Mouse (Mus musculus): ENCODE measurements at regions not wholly inside any gene's neighbourhood (a gene's known extent, or its start where the extent isn't known, plus 50 kb on each side); places are given as distances from the start of the nearest gene placed in this dataset.
A peak's percentile ranks its signal among the peaks of the same experiment; 100 is the strongest.

DNA sequence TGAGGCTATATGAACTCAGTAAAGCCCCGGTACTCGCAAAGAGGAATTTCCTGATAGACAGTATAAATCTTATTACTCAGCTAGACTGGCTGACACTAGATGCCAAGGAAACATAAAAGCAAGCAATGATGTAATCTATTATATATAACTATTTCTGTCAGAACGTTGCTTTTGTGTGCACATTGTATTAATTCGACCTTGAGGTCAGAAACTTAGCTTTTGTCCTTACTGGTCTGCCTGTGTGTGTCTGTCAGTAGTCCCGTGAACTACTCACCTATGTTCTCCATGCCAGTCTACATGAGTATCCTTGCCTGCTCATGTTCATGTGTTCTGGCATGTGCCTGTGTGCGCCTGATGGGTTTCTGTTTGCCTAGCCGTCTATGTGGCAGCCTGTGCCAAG is 70.5 kb downstream of the Tmx1 start:
- DNase-seq (ENCODE audit: extremely low spot score in 1 of 2, low spot score in 1 of 2) = no peak

DNA sequence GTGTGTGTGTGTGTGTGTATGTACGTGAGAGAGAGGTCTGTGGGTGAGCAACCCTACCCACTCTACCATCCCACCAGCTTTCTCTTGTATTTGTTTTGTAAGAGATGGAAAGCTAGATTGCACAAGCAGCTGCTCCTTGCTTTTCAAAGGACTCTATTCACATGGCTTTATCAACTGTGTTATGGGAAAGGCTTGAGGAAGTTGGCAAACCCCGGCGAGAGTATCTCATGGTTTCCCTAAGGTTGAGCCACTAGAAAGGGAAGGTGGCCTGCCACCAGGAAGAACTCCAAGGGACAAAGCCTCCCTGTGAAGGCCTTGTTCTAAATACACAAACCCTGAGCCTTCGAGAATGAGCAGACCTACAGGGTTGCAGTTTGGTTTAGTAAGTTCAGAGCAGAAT is 71.8 kb downstream of the Tmx1 start:
- no peak for DNase-seq (ENCODE audit: extremely low spot score in 1 of 2, low spot score in 1 of 2)

DNA sequence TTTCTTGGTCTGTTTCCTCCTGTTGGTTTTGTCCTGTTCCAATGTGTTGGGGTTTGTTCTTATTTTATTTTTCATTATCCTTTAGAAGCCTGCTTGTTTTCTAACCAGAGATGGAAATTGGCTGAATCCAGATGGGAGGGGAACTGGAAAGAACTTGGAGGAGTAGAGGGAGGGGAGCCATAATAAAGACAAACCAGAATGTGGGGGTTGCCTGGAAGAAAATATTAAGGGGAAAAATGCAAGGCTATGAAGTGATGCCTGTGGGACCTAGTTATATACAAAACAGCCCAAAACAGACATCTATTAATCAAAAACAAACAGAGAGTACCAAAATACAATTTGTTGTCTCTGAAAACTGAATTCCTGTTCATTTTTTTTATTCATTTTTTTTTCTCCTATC is 78.8 kb downstream of the Tmx1 start:
- DNase-seq (ENCODE audit: extremely low spot score in 1 of 2, low spot score in 1 of 2) = no peak

DNA sequence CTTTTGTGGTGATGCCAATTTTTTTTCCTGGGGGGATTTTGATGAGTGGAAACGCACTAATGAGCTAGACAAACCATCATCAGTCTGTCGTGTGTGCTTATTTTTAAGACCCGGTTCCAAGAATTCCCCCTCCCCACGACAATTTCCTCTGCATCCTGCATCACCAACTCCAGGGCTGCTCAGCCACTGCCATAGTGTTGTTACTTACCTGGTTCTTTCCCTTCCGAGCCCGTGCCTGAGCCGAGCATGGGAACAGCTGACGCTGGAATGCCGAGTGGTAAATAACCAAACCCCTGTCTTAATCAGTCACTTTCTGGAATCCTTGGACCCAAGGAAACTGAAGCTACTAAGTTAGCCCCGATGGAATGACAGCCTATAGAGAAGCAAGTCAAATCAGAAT is 79.3 kb downstream of the Tmx1 start:
- no peak for DNase-seq (ENCODE audit: extremely low spot score in 1 of 2, low spot score in 1 of 2)

DNA sequence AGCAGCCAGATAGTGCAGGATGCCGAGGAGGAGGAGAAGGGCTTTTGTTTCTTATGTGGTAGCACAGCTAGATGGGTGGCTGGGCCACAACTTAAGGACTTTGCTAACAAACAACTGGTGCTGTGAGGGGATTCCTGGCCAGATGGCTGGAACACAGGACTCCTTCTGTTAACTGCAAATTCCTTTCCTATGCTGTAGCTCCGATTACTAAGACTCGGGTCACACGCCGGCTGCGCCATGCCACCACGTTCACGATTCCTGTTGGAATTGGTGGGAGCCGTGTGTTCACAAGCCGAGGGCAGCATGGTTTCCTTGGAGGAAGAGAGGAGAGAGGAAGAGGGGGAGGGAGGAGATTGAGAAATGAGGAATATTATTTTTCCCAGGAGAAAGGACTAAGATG is 79.9 kb downstream of the Tmx1 start:
- DNase-seq (ENCODE audit: extremely low spot score in 1 of 2, low spot score in 1 of 2) = no peak

DNA sequence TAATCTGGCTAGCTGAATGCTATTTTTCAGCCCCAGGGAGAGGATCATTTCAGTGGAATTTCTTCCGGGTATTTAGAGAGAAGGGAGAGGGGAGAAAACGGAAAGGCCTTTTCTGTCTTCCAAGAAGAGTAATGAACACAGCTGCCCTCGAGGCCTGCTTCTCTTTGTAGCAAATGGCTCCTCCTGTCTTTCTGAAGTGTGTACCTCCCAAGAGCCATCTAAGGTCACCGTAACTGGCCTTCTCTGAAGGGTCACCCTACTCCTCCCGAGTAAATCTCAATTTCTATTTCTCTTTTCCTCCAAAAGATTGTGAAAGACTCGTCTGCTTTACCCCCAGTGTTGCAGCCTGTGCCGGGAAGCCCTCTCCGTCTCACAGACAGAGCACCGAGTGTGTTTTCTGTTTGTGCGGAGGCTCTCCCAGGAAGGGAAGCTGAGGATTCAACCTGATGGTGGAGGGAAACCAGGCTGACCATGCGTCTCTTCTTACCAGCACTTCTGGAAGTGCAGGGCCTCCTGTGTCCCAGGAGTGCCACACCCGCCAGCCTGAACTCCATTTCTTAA is 80.6 kb downstream of the Tmx1 start:
- DNase-seq (ENCODE audit: extremely low spot score in 1 of 2, low spot score in 1 of 2) = no peak

DNA sequence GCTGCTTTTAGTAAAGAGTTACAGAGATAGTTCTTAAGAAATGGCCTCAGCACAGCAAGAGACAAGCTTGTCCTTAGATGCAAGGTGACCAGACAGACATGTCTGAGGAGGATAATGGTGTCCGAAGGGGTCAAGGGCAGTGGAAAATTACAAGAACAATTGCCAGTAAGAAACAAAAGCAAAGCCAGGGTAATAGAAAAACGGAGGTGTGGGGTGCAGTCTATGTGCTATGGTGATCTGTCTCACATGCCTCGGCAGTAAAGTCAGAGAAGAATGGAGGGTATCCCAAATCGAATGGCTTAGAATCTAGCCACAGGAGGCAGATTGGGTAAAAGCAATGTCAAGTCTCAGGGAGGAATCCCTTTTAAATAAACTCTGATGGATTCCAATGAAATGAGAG is 86.2 kb downstream of the Tmx1 start:
- no peak for DNase-seq (ENCODE audit: extremely low spot score in 1 of 2, low spot score in 1 of 2)

DNA sequence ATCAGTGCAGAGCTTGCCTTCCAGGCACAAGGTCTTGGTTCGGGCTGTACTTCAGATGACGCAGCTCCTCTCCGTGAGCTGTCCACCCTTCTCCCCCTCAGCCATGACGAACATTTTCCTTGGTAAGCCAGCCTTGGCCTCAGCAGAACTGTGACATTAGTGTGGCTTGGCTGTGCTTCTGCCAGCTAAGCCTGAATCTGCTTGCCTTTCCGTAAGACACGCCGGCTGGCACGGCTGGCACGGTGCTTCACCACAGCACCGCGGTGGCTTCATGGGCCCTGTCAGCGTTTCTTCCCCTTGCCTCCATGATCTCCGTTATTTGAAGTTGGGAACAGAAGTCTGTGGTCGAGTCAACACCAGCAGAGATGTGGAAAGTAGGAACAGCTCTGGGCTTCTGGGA is 87.0 kb downstream of the Tmx1 start:
- no peak for DNase-seq (ENCODE audit: extremely low spot score in 1 of 2, low spot score in 1 of 2)

DNA sequence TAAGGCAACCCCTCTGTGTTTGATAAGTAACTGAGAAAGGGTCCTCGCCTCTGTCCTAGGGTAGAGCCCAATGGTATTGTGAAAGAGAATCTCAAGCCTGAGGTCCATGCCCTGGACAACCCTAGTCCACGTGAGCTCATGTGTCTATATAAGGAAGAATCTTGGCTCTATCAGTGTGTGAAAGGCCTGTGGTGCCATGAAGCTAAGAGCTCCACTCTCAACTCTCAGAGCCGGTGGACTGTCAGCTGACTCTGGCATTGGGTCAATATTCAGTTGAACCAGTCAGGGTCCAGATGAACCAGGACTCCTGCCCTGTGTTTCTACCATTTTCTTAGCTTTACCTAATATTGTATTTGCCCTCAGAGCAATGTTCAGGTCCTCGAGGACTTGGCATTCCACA is 88.5 kb downstream of the Tmx1 start:
- no peak for DNase-seq (ENCODE audit: extremely low spot score in 1 of 2, low spot score in 1 of 2)

DNA sequence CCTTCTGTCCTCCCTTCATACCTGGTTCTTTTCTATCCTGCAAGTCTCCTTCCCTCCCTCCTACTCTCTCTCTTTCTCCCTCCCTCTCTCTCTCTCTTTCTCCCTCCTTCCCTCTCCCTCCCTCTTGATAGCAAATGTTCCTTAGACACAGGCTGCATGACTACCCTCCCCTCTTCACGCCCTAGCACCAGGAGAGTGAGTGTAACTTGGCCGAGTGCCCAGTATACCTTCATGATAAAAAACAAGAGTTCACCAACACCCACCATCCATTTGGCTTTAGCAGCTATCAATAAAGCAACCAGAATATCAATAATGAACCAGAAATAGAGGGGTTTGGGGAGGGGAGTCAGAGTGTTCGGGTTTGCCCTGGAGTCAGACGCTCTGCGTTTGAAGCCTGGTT is 90.4 kb downstream of the Tmx1 start:
- no peak for DNase-seq (ENCODE audit: extremely low spot score in 1 of 2, low spot score in 1 of 2)

DNA sequence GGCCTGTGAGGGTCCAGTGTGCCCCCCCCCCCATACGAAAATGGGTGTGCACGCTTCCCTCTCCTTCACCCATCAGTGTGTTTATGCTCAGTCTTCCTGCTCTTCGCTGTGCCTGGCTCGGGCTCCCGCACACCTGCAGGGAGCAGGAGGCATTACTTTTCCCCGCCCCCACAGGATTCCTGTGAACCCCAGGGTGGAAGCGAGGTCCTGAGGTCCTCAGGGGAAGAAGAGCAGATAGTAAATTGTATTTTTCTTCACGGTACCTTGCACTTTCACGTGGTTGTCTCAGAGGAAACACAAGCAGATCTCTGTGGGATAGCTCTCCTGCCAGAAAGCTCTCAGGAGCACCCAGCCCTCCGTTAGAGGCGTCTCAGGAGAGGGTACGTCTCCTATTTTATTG is 91.4 kb downstream of the Tmx1 start:
- DNase-seq (ENCODE audit: extremely low spot score in 1 of 2, low spot score in 1 of 2) = no peak

DNA sequence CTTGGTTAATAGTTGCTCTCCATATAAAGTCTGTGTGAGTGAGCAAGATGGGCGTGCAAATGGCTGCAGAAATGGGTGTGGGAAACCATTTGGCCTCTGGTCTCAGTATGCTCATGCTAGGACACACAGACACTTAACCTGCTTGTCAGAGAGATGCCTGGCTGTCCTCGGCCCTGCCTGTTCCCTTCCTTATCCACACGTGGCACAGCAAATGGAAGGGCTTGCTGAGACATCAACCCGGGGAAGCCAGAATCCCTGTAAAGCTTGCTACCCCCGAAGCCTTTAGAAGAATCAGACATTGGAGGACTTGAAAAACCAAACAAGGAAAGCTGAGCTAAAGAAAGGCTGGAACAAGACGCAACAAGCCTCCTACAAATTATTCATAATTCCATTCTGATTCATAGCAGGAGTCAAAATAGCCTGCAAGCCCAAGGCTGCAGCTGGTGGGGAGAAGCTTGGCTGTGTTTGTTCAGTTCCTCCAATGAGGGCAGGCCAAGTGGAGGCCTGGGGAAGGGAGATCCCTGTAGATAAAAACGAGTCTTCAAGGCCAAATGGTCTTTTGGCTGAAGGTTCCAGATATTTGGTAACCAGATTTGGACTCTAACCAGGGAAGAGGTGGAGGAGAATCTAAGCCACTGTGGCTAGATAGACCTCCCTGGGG is 92.1 kb downstream of the Tmx1 start:
- peak; percentile 13 to 65 for DNase-seq (ENCODE audit: extremely low spot score in 1 of 2, low spot score in 1 of 2)

DNA sequence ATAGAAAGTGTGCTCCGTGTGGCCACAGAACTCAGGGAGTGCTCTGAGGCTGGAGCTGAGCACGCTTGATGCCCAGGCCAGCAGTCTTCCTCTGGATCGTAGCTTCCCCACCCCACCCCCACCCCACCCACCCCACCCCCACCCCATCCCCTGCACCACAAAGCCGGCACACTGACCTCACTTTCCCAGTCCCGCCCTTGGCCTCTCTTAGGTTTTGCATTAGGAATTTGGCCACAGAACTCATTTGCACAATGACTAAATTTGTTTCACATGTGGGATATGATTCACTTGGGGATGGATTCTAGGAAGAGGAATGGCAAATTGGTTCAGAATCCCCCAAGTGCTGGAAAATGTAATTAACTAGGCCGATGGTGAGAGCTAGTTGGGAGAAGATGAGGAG is 94.3 kb downstream of the Tmx1 start:
- no peak for DNase-seq (ENCODE audit: extremely low spot score in 1 of 2, low spot score in 1 of 2)

DNA sequence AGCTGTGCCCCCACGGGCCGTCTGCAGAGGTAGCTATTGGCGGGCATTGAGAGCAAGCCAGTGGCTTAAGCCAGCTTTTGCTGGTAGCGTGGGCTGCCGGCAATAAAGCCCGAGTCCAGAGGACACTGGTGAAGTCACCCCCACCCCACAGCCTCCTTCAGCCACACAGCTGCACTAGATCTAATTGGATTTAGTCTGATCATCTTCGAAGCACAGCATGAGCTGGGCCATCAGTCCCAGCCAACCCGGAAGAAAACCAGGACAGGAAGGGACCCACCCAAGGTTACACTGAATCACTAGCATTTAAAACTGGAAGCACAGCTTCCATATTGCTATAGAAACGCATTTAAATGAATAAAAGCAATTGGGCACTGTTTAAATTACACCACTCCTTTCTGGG is 96.4 kb downstream of the Tmx1 start:
- no peak for DNase-seq (ENCODE audit: extremely low spot score in 1 of 2, low spot score in 1 of 2)

DNA sequence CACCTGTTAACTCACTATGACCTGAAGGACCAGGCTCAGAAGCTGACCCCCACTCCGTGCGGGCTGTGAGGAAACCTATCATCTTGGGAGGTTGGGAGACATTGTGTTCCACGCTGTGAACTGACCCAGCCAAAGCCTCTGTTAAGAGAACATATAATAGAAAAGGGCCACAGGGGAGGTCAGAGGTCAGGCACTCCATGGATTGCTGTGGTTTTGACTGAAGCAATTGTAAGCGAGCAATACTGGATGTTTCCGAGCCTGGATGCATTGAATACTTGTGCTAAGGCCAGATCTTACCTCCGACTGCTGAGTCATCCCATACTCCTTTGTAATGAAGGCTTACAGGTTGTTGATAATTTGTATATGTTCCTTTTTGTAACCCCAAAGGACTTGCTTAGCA is 101.0 kb downstream of the Tmx1 start:
- DNase-seq (ENCODE audit: extremely low spot score in 1 of 2, low spot score in 1 of 2) = no peak

DNA sequence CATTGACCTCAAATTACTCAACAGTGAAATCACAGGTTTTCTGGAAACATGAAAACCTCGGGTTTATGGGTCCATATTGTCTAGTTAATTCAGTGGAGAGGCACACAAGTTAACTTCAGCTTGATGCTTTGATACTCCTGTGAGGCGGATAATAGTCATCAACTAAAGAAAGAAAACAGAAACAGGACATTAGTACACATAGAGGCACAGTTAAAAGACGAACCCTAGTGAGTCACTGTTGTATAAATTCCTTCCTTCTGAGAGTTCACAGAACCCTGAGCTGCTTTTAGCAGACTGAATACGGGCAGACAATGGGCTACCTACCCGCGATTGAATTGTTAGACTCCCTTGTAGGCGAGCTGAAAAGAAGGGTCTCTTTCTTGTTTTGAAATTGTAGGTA is 101.7 kb downstream of the Tmx1 start:
- DNase-seq (ENCODE audit: extremely low spot score in 1 of 2, low spot score in 1 of 2) = no peak

DNA sequence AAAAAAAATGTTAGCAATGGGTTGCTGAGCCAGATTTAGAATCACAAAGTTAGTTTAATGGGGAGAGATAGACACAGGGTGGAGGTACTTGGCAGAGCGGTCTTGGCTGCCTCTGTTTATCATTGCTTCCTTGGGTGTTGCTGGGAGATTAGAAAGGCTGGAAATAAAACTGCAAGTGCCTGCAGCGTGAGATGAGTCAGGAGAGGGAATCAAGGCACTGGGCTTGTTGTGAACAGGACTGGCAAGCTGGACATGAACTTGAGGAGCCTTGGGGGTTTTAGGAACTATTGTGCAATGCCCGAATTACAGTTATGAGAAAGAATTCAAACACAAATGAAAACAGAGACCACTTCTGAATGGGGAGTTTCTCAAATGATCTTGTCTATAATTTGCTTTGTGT is 102.8 kb downstream of the Tmx1 start:
- no peak for DNase-seq (ENCODE audit: extremely low spot score in 1 of 2, low spot score in 1 of 2)

DNA sequence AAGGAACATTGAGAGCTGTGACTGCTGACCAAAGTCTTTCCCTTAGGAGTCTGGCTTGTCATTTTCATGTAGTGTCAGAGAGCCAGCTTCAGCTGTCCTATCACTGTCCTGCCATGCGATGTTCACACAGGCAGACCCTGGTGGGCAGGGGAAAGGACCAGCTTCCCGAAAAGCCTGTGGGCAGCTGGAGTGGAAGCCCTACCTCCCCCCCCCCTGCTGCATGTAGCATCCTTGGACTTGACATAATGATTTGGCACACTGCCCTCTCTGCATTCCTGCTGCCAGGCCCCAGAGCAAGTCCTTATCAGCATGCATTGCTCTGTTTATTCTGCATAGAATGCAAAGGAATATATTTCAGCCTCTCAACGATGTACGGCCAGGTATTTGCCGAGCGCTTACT is 103.9 kb downstream of the Tmx1 start:
- no peak for DNase-seq (ENCODE audit: extremely low spot score in 1 of 2, low spot score in 1 of 2)

DNA sequence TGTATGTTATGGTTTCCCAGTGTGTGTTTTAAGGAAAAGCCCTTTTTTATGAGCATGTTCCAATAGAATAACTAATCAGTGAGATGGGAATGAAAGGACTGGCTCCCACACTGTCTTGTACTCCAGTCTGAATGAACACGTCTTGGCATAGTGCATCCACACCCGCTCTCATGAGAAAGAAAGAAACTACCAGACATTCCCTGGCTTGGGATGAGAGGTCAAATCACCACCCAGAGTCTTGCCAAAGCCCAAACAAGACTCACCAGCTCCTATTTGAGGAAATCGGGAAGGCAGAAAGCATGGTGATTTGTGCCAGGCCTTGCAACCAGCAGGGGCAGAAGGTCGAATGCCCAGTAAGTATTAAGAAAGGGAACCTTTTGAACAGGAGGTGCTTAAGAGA is 110.6 kb downstream of the Tmx1 start:
- no peak for DNase-seq (ENCODE audit: extremely low spot score in 1 of 2, low spot score in 1 of 2)

DNA sequence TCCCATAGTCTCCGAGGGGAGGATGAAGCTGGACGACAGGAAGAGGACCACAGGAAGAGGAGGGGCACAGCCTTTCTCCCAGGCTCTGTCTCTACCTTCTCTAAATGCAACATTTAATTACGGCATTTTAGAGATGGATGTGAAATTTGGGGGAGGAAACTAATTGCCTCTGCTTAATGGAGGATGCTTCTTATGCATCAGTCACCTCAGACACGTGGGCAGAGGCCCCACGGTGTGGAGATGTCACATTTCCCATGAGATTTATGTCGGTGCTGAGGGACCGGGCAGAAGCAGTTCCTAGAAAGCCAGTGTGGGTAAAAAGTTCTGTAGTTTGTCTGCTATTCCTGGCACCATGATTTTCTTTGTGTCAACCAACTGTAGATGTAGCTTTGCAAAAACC is 122.8 kb downstream of the Tmx1 start:
- DNase-seq (ENCODE audit: extremely low spot score in 1 of 2, low spot score in 1 of 2) = no peak

DNA sequence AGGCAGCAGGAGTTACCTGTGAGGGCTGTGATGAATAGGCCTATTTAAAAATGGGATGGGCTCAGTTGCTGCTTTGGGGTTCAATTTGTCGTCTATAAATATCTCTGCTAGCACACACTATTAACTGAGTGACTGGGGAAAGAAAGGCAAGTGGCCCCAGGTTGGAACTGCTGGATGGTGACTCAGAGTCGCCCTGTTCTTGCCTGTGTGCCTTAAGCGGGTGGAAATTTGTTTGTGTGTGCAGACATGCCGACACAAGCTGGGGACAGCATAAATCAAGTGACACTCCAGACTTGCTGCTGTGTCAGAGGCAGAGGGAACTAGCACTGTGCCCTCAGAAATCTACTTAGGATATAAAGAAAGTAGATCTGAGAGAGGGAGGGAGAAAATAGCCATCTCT is 124.9 kb downstream of the Tmx1 start:
- DNase-seq (ENCODE audit: extremely low spot score in 1 of 2, low spot score in 1 of 2) = no peak

DNA sequence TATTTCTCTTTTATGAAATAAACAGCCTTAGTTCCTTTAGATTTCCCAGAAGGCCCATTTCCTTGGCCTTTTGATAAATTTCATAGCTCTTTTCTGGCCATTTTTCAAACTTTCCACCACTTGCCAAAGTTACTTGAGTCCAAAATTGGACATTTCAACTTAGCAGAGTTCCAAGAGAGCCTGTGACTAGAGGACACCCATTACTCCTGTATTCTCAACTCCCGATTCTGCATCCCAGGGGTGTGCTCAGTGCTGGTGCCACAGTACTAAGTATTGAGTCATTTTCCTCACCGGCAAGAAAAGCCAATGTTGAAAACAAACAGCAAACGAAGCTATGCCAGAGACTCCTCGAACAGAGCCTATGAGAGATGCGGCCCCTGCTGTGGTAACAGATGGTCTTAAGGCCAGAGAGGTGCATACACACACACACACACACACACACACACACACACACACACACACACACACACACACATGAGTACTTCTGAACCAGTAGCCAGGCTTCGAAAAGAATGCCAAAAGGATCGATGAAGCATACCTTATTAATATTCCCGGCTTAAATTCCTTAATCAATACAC is 126.5 kb downstream of the Tmx1 start:
- no peak for DNase-seq (ENCODE audit: extremely low spot score in 1 of 2, low spot score in 1 of 2)

DNA sequence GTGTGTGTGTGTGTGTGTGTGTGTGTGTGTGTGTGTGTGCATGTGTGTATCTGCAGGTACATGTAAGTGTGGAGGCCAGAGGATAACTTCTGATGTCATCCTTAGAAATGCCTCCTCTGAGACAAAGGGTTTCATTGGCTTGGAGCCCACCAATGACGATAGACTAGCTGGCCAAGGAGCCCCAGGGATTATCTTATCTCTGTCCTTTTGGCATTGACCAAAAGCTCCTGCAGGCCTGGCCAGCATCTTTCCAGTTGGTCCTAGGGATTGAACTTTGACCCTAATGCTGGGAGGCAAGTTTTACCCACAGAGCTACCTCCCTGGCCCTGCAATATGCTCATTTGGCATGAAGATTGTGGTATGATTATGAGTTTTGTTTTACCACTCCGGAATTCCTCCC is 133.3 kb downstream of the Tmx1 start:
- no peak for DNase-seq (ENCODE audit: extremely low spot score in 1 of 2, low spot score in 1 of 2)
